Mouse (Mus musculus): Measurements from ENCODE around the gene Plpp1.

- TF ChIP-seq CTCF (IDR thresholded peaks at IDR 0.05; ENCODE audit: low read depth, low read length) (no peak), GATA1 (IDR thresholded peaks at IDR 0.05; ENCODE audit: borderline replicate concordance, low read length) (no peak), TAL1 (conservative IDR thresholded peaks at IDR 0.05; ENCODE audit: low read depth, low read length) (no peak), GATA2 (IDR thresholded peaks at IDR 0.05; ENCODE audit: borderline replicate concordance, low read depth, low read length) (no peak), POLR2AphosphoS5 (IDR thresholded peaks at IDR 0.05; ENCODE audit: insufficient replicate concordance, low read depth, low read length) (no peak)
Observed at GRCm38 (mm10) chr13:112791906-112792305, 8.7 kb upstream of the Plpp1 start.
